Mouse (Mus musculus) cortical plate, adult 2 months (tissue): ENCODE measurements at regions not wholly inside any gene's neighbourhood (a gene's known extent, or its start where the extent isn't known, plus 50 kb on each side); places are given as distances from the start of the nearest gene placed in this dataset.

Experiments
- CTCF ChIP-seq: fragments of 200-500 bp; IDR thresholded peaks from 2 replicates; pipeline ENCODE4 v1.5.1; 2011; ENCODE audit warnings: mild to moderate bottlenecking, control low read depth, low read length; ENCODE audit not compliant: insufficient read depth; ENCODE audit errors: extremely low read depth
- POLR2A ChIP-seq: fragments of 200-500 bp; IDR thresholded peaks from 2 replicates; pipeline ENCODE4 v1.6.1; 2011; ENCODE audit warnings: mild to moderate bottlenecking, low read length, control low read depth; ENCODE audit not compliant: insufficient read depth; ENCODE audit errors: extremely low read depth

DNA sequence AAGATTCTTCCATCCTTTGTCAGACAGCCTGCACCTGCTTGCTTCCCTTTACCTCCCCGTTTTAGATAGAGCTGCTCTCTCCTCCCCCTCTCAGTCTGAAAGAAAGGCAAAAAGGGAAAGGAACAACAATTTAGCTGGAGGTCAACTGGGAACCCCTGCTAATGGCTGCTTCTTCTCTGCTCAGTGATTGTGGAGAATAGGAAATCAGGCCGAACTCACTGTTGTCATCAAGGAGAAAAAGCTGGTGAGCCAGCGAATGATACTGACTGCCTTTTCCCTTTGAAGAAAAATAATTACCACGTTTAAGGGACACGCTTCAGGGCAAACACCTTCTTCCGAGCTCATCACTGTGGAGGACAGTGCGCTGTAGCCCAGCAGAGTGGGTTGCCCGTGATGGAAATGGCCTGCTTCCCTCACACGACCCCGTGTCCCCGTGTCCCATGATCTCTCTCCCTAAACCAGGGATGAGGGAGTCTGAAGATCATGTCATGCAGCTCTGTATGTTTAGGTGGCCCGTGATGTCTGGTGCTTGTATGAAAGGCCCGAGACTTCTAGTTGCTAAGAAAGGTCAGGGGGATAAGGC is 183.8 kb upstream of the Sash1 start:
- no peak for TF ChIP-seq CTCF
- no peak for TF ChIP-seq POLR2A
